Mouse (Mus musculus) adrenal gland, postnatal 36 days (tissue): Measurements from ENCODE around the gene Best1. TPM values are rescaled to one million over a fixed set of nuclear protein-coding genes. Genes with fewer than 3 reads are reported as not detected.
A peak's percentile ranks its signal among the peaks of the same experiment; 100 is the strongest.

Experiments
- DNase-seq, 2 experiments: peaks; one replicate each; pipeline ENCODE4 v3.0.0; 2021; ENCODE audit warnings: mixed read lengths in 1 of 2
- total RNA-seq, 2 experiments: library from RNA; stranded (reverse); gene quantifications; 2 replicates each; pipeline ENCODE4 v1.2.3; 2021

The Best1 gene
- total RNA-seq, 2 experiments from 2014 or later: 0.16 to 0.36 TPM

DNA sequence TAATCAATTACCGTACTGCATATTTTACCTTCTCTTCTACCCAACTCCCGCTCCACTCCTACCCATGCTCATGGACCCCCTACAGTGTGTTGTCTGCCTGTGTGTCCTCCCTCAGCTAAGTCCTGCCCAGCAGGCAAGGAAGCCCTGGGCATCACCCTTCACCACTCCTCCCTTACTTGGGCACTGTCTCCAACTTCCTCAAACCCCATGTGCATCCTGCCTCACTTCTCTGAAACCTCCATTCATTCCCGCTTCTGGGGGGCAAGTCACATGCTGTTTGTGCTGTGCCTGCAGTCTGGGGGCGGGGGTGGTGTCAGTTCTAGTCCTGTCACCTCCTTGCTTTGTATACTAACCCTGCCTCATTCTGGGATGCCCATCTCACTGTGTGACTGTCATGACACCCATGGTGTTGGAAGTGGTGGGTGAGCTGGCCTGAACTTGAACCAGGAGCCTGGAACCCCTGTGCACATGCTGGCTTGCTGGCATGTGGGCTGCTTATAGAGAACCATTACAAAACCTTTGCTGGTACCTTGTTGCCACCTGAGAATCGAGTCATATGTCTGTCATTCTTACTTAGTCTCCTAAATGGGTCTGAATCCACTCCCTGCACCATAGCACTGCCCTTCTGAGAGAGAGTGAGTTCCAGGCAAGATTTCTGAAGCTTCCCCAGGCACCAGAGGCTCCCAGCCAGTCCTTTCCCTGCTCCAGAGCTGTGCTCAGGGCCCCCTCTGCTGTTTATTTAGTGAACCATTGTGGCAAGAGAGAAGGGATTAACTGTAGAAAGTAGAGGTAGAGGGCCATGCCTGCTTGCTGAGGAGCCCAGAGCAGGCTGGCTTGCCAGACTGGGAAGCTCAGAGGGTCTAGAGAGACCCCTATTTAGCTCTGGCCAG, 21.2 kb upstream of the Best1 start:
- DNase-seq: peak in 1 of 2 experiments; percentile 50

GRCm38 (mm10) chr19:10021981-10022380, 20.5 kb upstream of the Best1 start:
- DNase-seq: no peak

- no peak for DNase-seq
These were observed 17.9 kb upstream of the Best1 start for GRCm38 (mm10) chr19:10019214-10019760.

DNA sequence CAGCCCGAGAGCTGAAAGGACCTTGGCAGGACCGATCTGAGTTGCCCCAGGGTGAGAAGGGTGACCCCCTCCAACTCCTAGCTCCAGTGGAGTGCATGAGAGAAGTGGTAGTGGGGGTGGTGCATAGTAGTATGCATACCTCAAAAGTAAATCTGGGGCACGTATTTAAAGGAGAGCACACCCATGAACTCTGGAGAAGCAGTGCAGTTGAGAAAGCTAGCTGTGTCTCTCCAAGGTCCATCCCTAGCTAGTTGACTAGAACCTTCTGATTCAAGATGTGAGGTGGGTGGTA, 17.0 kb upstream of the Best1 start:
- DNase-seq: no peak

GRCm38 (mm10) chr19:10017637-10018526, 16.4 kb upstream of the Best1 start:
- DNase-seq: peak; percentile 96 to 98

DNA sequence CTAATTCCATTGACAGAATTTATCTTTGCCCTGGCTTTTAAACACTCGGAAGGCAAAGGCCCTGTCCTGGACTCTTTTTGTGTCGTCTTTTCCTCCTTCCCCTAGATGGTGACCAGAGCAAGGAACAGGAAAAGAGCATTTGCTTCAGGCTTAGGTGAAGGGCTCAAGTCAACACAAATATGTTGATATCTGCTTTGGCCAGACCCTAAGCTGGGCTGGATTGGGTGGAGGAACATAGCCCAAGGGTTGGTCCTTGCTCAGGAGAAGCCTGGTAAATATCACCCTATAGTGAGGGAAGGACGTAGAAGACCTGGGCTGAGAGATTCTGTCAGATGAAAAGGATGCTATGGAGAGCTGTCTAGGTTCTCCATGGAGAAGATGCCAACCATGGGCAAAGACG, 14.7 kb upstream of the Best1 start:
- DNase-seq: no peak

DNA sequence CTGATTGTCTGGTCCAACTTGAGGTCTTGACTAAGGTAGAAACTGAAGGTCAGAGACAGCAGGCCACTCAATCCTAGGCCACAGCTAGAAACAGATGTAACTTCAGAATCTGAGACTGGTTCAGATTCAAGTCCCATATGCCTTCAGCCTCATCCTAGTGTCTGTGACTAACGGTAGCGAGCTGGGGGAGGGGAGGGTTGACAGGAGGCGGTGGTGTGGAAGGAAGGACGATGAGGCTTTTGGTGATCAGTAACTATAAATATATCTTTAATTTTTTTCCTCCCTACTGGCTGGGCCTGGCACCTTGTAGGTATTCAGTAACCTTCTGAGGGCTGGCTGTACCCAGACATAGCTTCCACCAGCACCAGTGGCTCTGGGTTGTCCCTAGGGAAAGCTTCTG, 14.0 kb upstream of the Best1 start:
- DNase-seq: no peak

GRCm38 (mm10) chr19:10014824-10015223, 13.4 kb upstream of the Best1 start:
- DNase-seq: no peak

DNA sequence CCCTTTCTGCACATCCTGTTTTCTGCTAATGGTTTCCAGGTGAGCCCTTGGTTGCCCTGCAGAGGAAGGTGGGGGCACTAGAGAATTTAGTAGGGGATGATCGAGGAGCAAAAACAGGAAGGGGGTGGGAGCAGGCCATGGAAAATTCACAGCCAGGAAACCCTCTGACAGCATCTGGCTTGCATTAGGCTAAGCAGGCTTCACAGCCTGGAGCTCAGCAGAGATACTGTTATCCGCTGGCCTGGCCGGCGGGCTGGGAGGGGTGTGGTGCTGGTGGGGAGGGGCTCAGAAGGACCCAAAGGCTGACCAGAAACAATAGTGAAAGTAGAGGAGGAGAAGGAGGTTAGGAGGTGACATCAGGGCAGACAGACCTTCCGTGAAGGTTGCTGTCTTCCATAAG, 12.5 kb upstream of the Best1 start:
- peak in 1 of 2 experiments; percentile 26 for DNase-seq

DNA sequence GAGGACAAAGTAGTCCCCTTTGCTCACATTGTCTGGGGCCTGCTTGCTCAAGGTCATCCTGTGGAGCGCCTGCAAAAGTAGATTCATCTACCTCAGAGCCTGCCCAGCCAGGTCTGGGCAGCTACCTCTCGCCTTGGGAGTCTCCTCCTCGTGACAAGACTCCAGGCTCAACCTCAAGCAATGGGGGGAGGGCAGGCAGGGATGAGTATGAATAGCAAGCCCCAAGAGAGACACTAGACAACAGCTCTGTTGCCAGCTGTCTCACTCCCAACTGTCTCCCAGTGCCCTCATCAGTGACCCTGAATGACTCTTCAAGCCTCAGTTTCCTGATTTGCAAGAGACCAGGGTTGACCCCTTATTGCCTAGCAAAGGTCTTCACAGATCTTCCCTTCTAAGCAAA, 11.9 kb upstream of the Best1 start:
- DNase-seq: no peak

GRCm38 (mm10) chr19:10012827-10013278, 11.4 kb upstream of the Best1 start:
- DNase-seq: peak in 1 of 2 experiments; percentile 13

DNA sequence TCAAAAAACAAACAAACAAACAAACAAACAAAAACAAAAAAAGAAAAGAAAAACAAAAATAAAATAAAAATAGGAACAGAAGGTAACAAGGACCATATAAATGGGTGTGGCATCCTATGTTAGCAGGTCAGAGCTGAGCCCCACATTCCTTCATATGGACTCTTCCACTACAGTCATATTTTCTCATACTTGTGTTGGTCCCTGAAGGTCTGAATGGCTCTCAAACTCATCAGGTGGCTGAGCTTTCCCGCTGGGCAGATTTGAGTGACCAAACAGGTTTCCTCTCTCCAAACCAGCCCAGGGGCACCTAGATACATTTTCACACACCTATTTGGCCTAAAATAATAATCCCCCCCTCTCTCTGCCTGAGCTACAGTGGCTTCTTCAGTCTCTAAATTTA, 10.0 kb upstream of the Best1 start:
- no peak for DNase-seq

DNA sequence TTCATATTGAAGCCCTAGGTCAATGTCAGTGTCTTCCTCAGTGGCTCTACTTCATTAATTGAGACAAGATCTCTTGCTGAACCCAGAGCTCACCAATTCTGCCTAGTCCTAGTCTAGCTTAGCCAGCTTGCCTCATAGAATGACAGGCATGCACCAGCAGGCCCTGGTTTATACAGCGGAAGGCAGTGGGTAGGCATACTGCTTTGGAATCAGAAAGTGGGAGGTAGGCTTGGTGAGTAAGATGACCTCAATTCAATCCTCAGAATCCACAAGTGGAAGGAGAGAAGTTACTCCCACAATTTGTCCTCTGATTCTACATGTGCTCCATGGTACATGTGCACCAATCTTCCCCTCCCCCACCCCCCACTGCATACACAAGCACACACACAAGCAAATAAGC, 2.3 kb upstream of the Best1 start:
- no peak for DNase-seq

DNA sequence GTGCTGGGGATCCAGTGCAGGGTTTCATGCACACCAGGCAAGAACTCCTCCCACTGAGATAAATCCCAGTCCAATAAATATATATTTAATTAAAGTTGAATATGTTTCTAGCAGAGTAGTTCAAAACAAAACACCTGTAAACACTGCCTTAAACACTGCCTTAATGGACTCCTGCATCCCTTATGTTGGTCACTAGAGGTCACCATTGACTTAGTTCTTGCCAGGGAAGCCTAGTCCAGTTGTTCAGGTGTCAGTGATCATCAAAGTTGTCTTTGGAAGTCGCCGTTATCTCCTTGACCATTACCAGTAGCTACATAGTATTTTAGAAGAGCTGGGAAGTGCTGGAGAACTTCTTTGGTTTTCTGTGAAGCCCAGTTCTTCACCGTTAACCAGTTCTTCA, 1.1 kb downstream of the Best1 start:
- DNase-seq: peak in 1 of 2 experiments; percentile 55

- DNase-seq: no peak
These were observed 2.5 kb downstream of the Best1 start for GRCm38 (mm10) chr19:9998736-9999486.

DNA sequence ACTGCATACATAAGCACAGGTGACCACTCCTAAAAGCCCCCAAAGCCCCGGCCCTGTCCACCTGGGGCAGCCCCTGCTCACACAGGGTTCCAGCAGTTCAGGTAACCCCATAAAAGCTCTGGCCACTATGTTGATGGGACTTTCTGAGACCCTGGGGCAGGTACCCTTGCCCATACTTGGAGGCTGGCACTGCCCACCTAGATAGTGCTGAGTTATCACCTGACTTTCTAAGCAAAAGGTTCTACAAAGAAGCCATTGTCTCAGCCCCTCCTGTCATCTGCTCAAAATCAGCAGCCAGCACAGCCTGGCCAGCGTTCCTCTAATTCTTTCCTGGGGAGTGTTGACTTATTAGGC, 3.4 kb downstream of the Best1 start:
- no peak for DNase-seq

- DNase-seq: no peak
These were observed 4.0 kb downstream of the Best1 start for GRCm38 (mm10) chr19:9997204-9998062.

DNA sequence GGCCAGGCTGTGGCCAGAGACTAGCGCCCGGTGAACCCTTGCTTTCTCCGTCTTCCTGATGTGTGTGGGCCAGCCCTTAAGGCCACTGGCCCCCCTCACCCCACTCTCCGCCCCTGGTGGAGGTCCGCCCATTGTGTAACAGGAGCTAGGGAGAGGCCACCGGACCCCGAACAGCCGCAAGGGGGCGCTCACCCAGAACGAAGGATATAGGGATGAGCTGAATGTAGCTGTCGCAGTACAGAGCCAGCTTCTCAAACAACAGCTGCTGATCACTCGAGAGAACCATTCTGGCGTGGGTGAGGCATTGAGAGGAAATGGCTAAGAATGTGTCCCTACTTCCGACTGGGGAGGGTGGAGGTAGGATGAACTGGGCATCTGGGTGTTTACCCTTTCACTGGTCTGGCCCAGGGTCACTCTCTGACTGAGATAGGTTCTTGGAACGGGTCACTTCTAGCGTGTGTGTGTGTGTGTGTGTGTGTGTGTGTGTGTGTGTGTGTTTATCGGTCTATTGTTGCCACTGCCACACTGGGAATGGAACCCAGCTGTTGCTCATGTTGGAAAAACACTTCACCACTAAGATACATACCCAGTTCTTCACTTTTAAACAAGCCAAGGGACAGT, 8.3 kb downstream of the Best1 start:
- DNase-seq: peak; percentile 89 to 93

- DNase-seq: no peak
These were observed 9.1 kb downstream of the Best1 start for GRCm38 (mm10) chr19:9992011-9992958.

GRCm38 (mm10) chr19:9991304-9991703, 10.1 kb downstream of the Best1 start:
- DNase-seq: peak; percentile 88 to 89
